Mouse (Mus musculus): ENCODE measurements around the gene Tsga10.
"Not testable (repeated sequence)": the region's sequence is repeated elsewhere in the genome, so short reads cannot be mapped to it uniquely, and the experiment has no call there.

Tsga10 gene

GRCm38 (mm10) chr1:37864511-37865400 lies 1.5 kb downstream of the Tsga10 start:
- peak; percentile 98 for DNase-seq (ENCODE audit: low read depth, low spot score)

DNA sequence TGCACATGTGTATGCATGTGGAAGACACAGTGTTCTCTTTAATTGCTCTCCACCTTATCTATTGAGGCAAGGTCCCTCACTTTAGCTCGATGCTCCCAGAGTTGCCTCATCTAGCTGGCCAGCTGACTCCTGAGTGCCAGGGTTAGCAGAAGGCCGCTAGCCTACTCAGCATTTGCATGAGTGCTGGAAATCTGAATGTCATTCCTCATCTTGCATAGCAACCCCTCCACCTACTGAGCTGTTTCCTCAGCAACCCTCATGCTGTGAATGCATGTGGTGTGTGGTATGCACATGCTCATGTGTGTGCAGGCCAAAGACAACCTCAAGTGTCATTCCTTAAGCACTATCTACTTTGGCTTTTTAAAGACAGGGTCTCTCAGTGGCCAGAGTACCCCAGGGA lies 15.5 kb downstream of the Tsga10 start:
- no peak for DNase-seq (ENCODE audit: low read depth, low spot score)

GRCm38 (mm10) chr1:37846878-37847277 lies 19.4 kb downstream of the Tsga10 start:
- DNase-seq (ENCODE audit: low read depth, low spot score) = no peak

- DNase-seq (ENCODE audit: low read depth, low spot score) = no peak
These were observed 34.5 kb downstream of the Tsga10 start for GRCm38 (mm10) chr1:37831681-37832080.

DNA sequence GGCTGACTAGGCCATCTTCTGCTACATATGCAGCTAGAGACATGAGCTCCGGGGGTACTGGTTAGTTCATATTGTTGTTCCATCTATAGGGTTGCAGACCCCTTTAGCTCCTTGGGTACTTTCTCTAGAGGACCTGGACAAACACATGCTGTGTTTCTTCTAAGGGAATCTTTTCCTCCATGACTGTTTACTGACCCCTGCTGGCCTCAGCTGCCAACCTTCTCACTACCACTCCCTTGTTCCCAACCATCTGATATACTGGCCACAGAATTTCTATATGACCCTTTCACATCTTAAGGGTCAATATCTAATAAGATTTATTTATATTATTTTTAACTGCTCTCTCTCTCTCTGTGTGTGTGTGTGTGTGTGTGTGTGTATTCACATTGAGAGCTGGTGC lies 63.9 kb downstream of the Tsga10 start:
- not testable (repeated sequence) for DNase-seq (ENCODE audit: low read depth, low spot score)

- no peak for DNase-seq (ENCODE audit: low read depth, low spot score)
These were observed 65.9 kb downstream of the Tsga10 start for GRCm38 (mm10) chr1:37800298-37800697.

- DNase-seq (ENCODE audit: low read depth, low spot score) = no peak
These were observed 66.7 kb downstream of the Tsga10 start for GRCm38 (mm10) chr1:37799505-37799904.

DNA sequence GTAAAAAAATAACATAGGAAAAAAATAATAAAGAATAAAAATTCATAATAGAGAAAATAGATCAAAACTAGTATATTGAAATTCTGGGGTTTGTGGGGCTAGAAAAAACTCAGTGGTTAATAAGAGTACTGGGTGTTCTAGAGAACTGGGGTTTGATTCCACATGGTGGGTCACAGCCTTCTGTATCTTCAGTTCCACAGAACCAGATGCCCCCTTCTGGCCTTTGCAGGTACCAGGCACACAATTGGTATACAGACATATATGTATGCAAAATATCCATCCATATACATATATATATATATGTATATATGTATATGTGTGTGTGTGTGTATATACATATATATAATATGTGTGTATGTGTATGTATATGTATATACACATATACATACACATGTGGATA lies 106.8 kb downstream of the Tsga10 start:
- DNase-seq (ENCODE audit: low read depth, low spot score) = no peak

GRCm38 (mm10) chr1:37744650-37745259 lies 121.5 kb downstream of the Tsga10 start:
- no peak for DNase-seq (ENCODE audit: low read depth, low spot score)

GRCm38 (mm10) chr1:37742602-37743270 lies 123.5 kb downstream of the Tsga10 start:
- no peak for DNase-seq (ENCODE audit: low read depth, low spot score)

- no peak for DNase-seq (ENCODE audit: low read depth, low spot score)
These were observed 124.1 kb downstream of the Tsga10 start for GRCm38 (mm10) chr1:37742126-37742525.

GRCm38 (mm10) chr1:37740161-37740802 lies 125.9 kb downstream of the Tsga10 start:
- no peak for DNase-seq (ENCODE audit: low read depth, low spot score)

DNA sequence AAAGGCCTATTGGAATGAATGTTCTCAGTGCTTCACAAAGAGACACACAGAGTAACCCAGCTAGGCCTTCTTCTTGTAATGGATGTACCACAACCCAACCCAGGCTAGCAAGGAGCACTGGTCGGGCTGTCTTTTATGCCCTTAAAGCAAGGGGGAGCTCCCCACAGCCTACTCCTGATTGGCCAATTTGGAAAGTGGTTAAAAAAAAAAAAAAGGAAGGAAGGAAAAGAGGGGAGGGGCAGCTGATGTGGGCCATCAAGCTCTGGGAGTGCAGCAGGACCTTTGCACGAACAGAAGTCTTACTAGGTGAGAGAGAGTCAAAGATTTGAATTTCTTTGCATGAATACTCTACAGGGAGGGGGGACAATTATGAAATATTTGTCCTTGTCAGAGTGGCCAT lies 127.3 kb downstream of the Tsga10 start:
- no peak for DNase-seq (ENCODE audit: low read depth, low spot score)

GRCm38 (mm10) chr1:37737045-37737444 lies 129.2 kb downstream of the Tsga10 start:
- DNase-seq (ENCODE audit: low read depth, low spot score) = no peak

DNA sequence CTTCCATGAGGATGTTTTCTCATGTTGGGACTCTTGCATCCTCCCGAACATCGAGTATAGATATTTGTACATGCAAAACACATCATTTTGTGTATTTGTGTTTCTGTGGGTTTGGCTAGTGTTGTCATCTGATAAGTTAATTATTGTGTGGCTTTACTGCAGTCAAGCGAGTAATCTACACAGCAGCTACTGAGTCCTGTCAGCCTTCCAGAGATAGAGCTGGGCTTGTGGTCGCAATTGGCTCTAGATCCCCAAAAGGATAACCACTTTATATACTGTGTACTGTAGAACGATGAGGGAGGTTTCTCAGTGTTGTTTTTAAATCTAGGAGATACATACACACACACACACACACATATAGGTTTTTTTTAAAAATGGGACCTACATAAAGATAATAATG lies 130.3 kb downstream of the Tsga10 start:
- DNase-seq (ENCODE audit: low read depth, low spot score) = no peak

DNA sequence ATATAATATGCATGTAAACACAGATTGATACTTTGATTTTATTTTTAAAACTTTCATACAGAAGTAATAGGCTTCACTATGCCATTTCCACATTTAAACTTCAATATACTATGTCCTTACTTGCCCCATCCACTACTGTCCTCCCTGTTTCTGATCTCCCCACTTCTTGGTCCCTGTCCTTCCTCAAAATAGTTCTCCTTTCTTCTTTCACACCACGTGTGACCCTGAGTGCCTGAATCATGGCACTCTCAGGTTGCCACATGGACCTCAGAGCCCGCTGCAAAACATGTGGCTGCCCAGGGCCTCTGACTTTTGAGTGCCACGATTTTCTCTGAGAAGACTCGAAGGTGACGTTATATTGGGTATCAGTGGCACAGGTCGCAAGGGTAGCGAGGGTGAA lies 131.4 kb downstream of the Tsga10 start:
- DNase-seq (ENCODE audit: low read depth, low spot score) = no peak

DNA sequence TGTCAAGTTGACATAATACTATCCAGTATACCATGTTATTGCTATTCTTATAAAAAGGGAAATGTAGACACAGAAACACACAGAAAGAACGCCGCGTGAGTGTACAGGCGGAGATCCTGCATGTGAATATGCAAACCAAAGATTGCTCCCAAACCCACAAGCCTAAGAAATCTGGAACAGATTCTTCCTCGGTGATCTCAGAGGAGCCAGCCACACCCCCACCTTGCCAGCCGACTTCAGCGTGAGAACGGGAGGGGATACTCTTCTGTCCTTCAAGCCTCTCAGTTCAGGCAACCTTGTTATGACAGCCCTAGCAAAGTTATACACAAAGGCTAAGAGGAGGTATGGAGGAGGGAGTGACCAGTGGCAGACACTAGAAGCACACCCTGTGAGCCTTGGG lies 136.9 kb downstream of the Tsga10 start:
- no peak for DNase-seq (ENCODE audit: low read depth, low spot score)

- DNase-seq (ENCODE audit: low read depth, low spot score) = no peak
These were observed 138.2 kb downstream of the Tsga10 start for GRCm38 (mm10) chr1:37728053-37728452.

GRCm38 (mm10) chr1:37727186-37727585 lies 139.0 kb downstream of the Tsga10 start:
- DNase-seq (ENCODE audit: low read depth, low spot score) = no peak

GRCm38 (mm10) chr1:37726426-37726825 lies 139.8 kb downstream of the Tsga10 start:
- DNase-seq (ENCODE audit: low read depth, low spot score) = no peak

GRCm38 (mm10) chr1:37725880-37726279 lies 140.3 kb downstream of the Tsga10 start:
- DNase-seq (ENCODE audit: low read depth, low spot score) = no peak

DNA sequence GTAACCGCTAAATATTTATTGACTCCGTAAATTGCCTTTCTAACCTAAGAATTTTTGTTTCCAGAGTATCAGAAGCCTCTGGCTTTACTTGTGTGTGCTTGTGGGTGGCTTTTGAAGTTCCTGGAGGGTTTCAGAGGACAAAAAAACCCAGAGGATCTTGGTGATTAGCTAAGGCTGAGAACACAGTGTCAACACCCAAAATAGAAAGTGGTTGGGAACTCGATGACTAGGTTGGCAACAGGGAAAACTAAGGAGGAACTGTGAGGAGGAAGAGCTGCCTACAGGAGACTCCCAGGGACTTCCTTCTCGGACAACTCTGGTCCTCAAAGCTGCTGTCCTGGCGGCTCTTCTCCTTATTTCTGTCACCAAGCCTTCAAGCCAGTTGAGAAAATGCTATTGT lies 145.1 kb downstream of the Tsga10 start:
- DNase-seq (ENCODE audit: low read depth, low spot score) = no peak
